Comparison of ENCODE assay signal across 19 mouse cellular contexts in the genomic region with DNA sequence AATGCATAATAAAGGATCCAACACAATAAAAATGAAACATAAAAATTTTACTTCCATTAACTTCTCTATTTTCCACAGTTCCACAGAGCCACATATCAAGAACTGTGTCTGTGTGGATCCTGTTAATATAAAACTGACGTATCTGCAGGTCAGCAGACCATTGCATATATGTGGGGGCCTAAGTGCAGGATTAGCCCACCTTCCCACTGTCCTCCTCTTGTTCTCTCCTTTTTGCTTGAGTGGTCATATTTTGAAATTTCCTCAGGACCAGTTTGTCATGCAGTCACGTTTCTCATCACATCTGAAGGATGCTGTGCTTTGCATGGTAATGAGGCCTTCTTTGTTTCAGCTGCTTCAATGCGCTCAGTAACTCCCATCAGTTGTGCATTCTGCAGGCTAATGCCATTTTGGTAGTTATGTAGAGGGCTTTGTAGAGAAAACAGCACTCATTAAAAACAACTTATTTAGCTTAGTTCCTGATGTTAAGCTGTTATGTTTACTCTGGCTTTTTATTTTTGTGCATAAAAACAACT.
DNase-seq lines count a peak whose midpoint lies in the region; ATAC-seq lines count a peak whose summit lies in the region.
"Had no signal": no experiment of that assay in that cellular context is flagged by ENCODE, and none has a peak within 500 bp of the region (broad histone marks: within the 10 kb centered on the region; RNA-seq: fewer than 3 reads in every experiment).

No protein-coding gene starts in this region.

- ATAC-seq in forebrain, embryonic 11.5 days (replicated peaks; ENCODE audit: low FRiP score), result peak; percentile 93
- ATAC-seq in hindbrain, embryonic 12.5 days (ENCODE audit: low FRiP score), result peak; percentile 83
- ATAC-seq in midbrain, embryonic 14.5 days (ENCODE audit: low FRiP score, low TSS enrichment), result peak; percentile 70; the same call in 1 of the 2 replicates

- 28% methylated on average over 3 of the region's 3 CpGs for WGBS in forebrain, embryonic 11.5 days
- WGBS in hindbrain, embryonic 12.5 days, result 56% methylated on average over 3 of the region's 3 CpGs
- WGBS in midbrain, embryonic 14.5 days, result 32% methylated on average over 3 of the region's 3 CpGs

- peak overlapping the region; percentile 37; the same call in 1 of the 2 replicates for H3K27ac ChIP-seq in forebrain, embryonic 11.5 days (ENCODE audit: low read depth, low read length)
- H3K27ac ChIP-seq in hindbrain, embryonic 12.5 days, result no peak overlapping the region
- H3K27ac ChIP-seq in midbrain, embryonic 14.5 days (replicated peaks; ENCODE audit: low read depth, low read length), result no peak overlapping the region
- H3K27ac ChIP-seq: gastrocnemius, adult 2 months; kidney, embryonic 15.5 days; limb, embryonic 13.5 days; liver, embryonic 13.5 days had no signal

- H3K27me3 ChIP-seq in forebrain, embryonic 11.5 days (ENCODE audit: control insufficient read depth, insufficient read depth, low read length), result no peaks in the 10 kb centered on the region
- H3K27me3 ChIP-seq in hindbrain, embryonic 12.5 days, result no peaks in the 10 kb centered on the region
- H3K27me3 ChIP-seq in midbrain, embryonic 14.5 days (ENCODE audit: control insufficient read depth, insufficient read depth, low read length), result no peaks in the 10 kb centered on the region
- H3K27me3 ChIP-seq: heart, embryonic 12.5 days; kidney, embryonic 15.5 days; limb, embryonic 13.5 days; liver, embryonic 13.5 days had no signal

- H3K4me1 ChIP-seq in forebrain, embryonic 11.5 days (replicated peaks; ENCODE audit: control insufficient read depth, insufficient read depth, low read length), result no peaks in the 10 kb centered on the region
- no peaks in the 10 kb centered on the region for H3K4me1 ChIP-seq in hindbrain, embryonic 12.5 days
- 0 out of 2 replicates have a peak, but pooled peaks cover 4% of the 10 kb centered on the region for H3K4me1 ChIP-seq in midbrain, embryonic 14.5 days (ENCODE audit: control insufficient read depth, insufficient read depth, low read length)
- H3K4me1 ChIP-seq: heart, embryonic 12.5 days; kidney, embryonic 15.5 days; limb, embryonic 13.5 days; liver, embryonic 13.5 days had no signal

- H3K4me3 ChIP-seq in forebrain, embryonic 11.5 days (ENCODE audit: low read depth, low read length), result no peak overlapping the region
- no peak overlapping the region for H3K4me3 ChIP-seq in hindbrain, embryonic 12.5 days
- no peak overlapping the region for H3K4me3 ChIP-seq in midbrain, embryonic 14.5 days (replicated peaks; ENCODE audit: low read depth, low read length)
- H3K4me3 ChIP-seq: gastrocnemius, adult 2 months; heart, embryonic 12.5 days; kidney, embryonic 15.5 days; limb, embryonic 13.5 days; liver, embryonic 13.5 days had no signal

- H3K9me3 ChIP-seq in forebrain, embryonic 11.5 days (ENCODE audit: control insufficient read depth, low read length), result no peaks in the 10 kb centered on the region
- H3K9me3 ChIP-seq in hindbrain, embryonic 12.5 days (replicated peaks), result no peaks in the 10 kb centered on the region
- H3K9me3 ChIP-seq in midbrain, embryonic 14.5 days (ENCODE audit: control insufficient read depth, low read length), result no peaks in the 10 kb centered on the region
- H3K9me3 ChIP-seq: heart, embryonic 12.5 days; kidney, embryonic 15.5 days; limb, embryonic 13.5 days; liver, embryonic 13.5 days had no signal

- no peak overlapping the region for H3K4me2 ChIP-seq in forebrain, embryonic 11.5 days (ENCODE audit: low read depth, low read length, severe bottlenecking)
- no peak overlapping the region for H3K4me2 ChIP-seq in hindbrain, embryonic 12.5 days (replicated peaks)
- H3K4me2 ChIP-seq in midbrain, embryonic 14.5 days (ENCODE audit: low read length), result no peak overlapping the region
- H3K4me2 ChIP-seq: heart, embryonic 12.5 days; kidney, embryonic 15.5 days; limb, embryonic 13.5 days; liver, embryonic 13.5 days; lung, embryonic 14.5 days had no signal

- H3K36me3 ChIP-seq in forebrain, embryonic 11.5 days (ENCODE audit: control insufficient read depth, insufficient read depth, low read length), result no peaks in the 10 kb centered on the region
- H3K36me3 ChIP-seq in hindbrain, embryonic 12.5 days, result no peaks in the 10 kb centered on the region
- H3K36me3 ChIP-seq in midbrain, embryonic 14.5 days (ENCODE audit: control insufficient read depth, insufficient read depth, low read length), result no peaks in the 10 kb centered on the region
- H3K36me3 ChIP-seq: heart, embryonic 12.5 days; kidney, embryonic 15.5 days; limb, embryonic 13.5 days; liver, embryonic 13.5 days had no signal

- peak; percentile 2 for DNase-seq in embryo, embryonic 11 days
- no peak for DNase-seq in embryo, embryonic 10 days (ENCODE audit: low spot score)
- DNase-seq in forebrain, embryonic 11.5 days (ENCODE audit: low spot score), result no peak
- peak; percentile 62 for DNase-seq in midbrain, embryonic 14.5 days
- DNase-seq in cerebellum, postnatal 25 days, result no peak
- no peak for DNase-seq in adrenal gland, adult 18-20 months (ENCODE audit: low spot score in 2 of 2)
- DNase-seq in kidney, postnatal 36 days, result no peak
- DNase-seq: adrenal gland, adult 8-10 months; cerebellum, postnatal 10 days; gastrocnemius, adult 2 months; heart, postnatal 14 days; liver, embryonic 13.5 days; lung, embryonic 14.5 days; lung, postnatal 36 days; thymus, postnatal 25 days had no signal

- H3K9ac ChIP-seq in forebrain, embryonic 11.5 days (ENCODE audit: low read length), result no peak overlapping the region
- no peak overlapping the region for H3K9ac ChIP-seq in hindbrain, embryonic 12.5 days
- no peak overlapping the region for H3K9ac ChIP-seq in midbrain, embryonic 14.5 days (replicated peaks; ENCODE audit: low read length)
- H3K9ac ChIP-seq: heart, embryonic 12.5 days; kidney, embryonic 15.5 days; limb, embryonic 13.5 days; liver, embryonic 13.5 days; lung, embryonic 14.5 days had no signal

Comparison
In these comparisons a context has a peak if more than half of its experiments do, and no peak if none do; other contexts are left out.
1. DNase-seq: peak in embryo, embryonic 11 days (single experiment) and midbrain, embryonic 14.5 days (single experiment); none in embryo, embryonic 10 days (single experiment), forebrain, embryonic 11.5 days (single experiment), cerebellum, postnatal 25 days (0 of 2), adrenal gland, adult 18-20 months (0 of 2) and kidney, postnatal 36 days (0 of 2).
2. Peak in every context shown above with its lines, with median percentiles within 50 percentile points of each other: ATAC-seq.